Mouse (Mus musculus) myocyte (in vitro differentiated cells): ENCODE data around the gene Pold1.

Experiments used
- MAX ChIP-seq: IDR thresholded peaks from one replicate; pipeline ENCODE4 v1.6.1; 2011; ENCODE audit warnings: low read depth, mild to moderate bottlenecking, control low read depth
- MYOD1 ChIP-seq, 3 experiments: IDR thresholded peaks; one replicate each; pipeline ENCODE4 v1.6.1; 2011; ENCODE audit warnings: control low read depth in 2 of 3, low read depth in 2 of 3, mild to moderate bottlenecking in 2 of 3, moderate library complexity in 1 of 3; ENCODE audit not compliant: insufficient read length in 2 of 3, control insufficient read depth in 1 of 3
- POLR2A ChIP-seq: IDR thresholded peaks from one replicate; pipeline ENCODE4 v1.6.1; 2011; ENCODE audit warnings: low read depth, mild to moderate bottlenecking, control low read depth, moderate library complexity; ENCODE audit not compliant: insufficient read length
- TCF12 ChIP-seq: IDR thresholded peaks from one replicate; pipeline ENCODE4 v1.6.1; 2011; ENCODE audit warnings: mild to moderate bottlenecking, control low read depth; ENCODE audit not compliant: poor library complexity, insufficient read depth, severe bottlenecking
- TCF3 ChIP-seq: IDR thresholded peaks from one replicate; pipeline ENCODE4 v1.6.1; 2011; ENCODE audit warnings: low read depth, control low read depth; ENCODE audit not compliant: insufficient read length

DNA sequence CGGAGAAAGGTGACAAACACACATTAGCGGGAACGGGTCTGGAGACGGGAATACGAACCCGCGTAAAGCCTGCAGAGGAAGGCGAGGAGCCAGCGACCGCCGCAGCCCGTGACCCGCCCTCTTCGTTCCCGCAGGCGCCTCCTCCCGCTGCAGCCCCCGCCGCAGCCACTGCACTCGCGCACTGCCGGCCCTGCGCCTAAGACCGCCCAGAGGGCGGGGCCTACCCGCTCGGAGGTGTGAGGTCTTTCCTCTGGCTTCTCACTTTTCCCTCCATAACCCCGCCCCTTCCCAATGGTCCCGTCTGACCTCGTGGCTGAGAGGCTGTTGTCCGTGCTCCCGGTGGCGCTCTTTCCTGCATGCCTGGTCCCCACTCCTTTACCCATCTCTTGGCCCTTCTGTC lies 40.5 kb upstream of the Pold1 start:
- TF ChIP-seq MYOD1 (IDR thresholded peaks at IDR 0.05; ENCODE audit: control insufficient read depth in 1 of 3, insufficient read length in 2 of 3, low read depth in 2 of 3) (no peak), POLR2A (no peak), TCF3 (no peak), TCF12 (no peak), MAX (no peak)
